Mouse (Mus musculus): ENCODE data around the gene Spocd1.

Gene Spocd1

GRCm38 (mm10) chr4:129918901-129919300, 10.1 kb upstream of the Spocd1 start:
- no peak for DNase-seq

- DNase-seq: no peak
Observed at GRCm38 (mm10) chr4:129920542-129921313, 8.3 kb upstream of the Spocd1 start.

GRCm38 (mm10) chr4:129921314-129921587, 7.8 kb upstream of the Spocd1 start:
- no peak for DNase-seq

GRCm38 (mm10) chr4:129924143-129924542, 4.9 kb upstream of the Spocd1 start:
- DNase-seq: no peak

- DNase-seq: no peak
Observed at GRCm38 (mm10) chr4:129924694-129925093, 4.4 kb upstream of the Spocd1 start.

GRCm38 (mm10) chr4:129926544-129926943, 2.5 kb upstream of the Spocd1 start:
- no peak for DNase-seq

- no peak for DNase-seq
Observed at GRCm38 (mm10) chr4:129927091-129927490, 2.0 kb upstream of the Spocd1 start.

GRCm38 (mm10) chr4:129928124-129928751, 811 bp upstream of the Spocd1 start:
- peak; percentile 57 for DNase-seq

- DNase-seq: peak; percentile 42
Observed at GRCm38 (mm10) chr4:129933696-129934095, 4.6 kb downstream of the Spocd1 start.

- peak; percentile 94 for DNase-seq
Observed at GRCm38 (mm10) chr4:129934177-129934855, 5.3 kb downstream of the Spocd1 start.

GRCm38 (mm10) chr4:129951359-129951821, 22.3 kb downstream of the Spocd1 start:
- DNase-seq: no peak

- no peak for DNase-seq
Observed at GRCm38 (mm10) chr4:129952241-129952810, 23.3 kb downstream of the Spocd1 start.

GRCm38 (mm10) chr4:129954527-129954926, 25.5 kb downstream of the Spocd1 start:
- DNase-seq: no peak

- DNase-seq: peak; percentile 89
Observed at GRCm38 (mm10) chr4:129960180-129960944, 31.3 kb downstream of the Spocd1 start.

- DNase-seq: no peak
Observed at GRCm38 (mm10) chr4:129965294-129965693, 36.2 kb downstream of the Spocd1 start.

- no peak for DNase-seq
Observed at GRCm38 (mm10) chr4:129966201-129966600, 37.2 kb downstream of the Spocd1 start.

GRCm38 (mm10) chr4:129967024-129968014, 38.3 kb downstream of the Spocd1 start:
- peak; percentile 88 for DNase-seq

- no peak for DNase-seq
Observed at GRCm38 (mm10) chr4:129970168-129970567, 41.1 kb downstream of the Spocd1 start.

- no peak for DNase-seq
Observed at GRCm38 (mm10) chr4:129970861-129971260, 41.8 kb downstream of the Spocd1 start.

- DNase-seq: no peak
Observed at GRCm38 (mm10) chr4:129971989-129972388, 42.9 kb downstream of the Spocd1 start.

GRCm38 (mm10) chr4:129974285-129974684, 45.2 kb downstream of the Spocd1 start:
- no peak for DNase-seq

GRCm38 (mm10) chr4:129977256-129977655, 48.2 kb downstream of the Spocd1 start:
- no peak for DNase-seq
